Mouse (Mus musculus): ENCODE data around the gene Tet3.

GRCm38 (mm10) chr6:83412854-83413401 is 46.0 kb downstream of the Tet3 start:
- TF ChIP-seq CTCF (IDR thresholded peaks at IDR 0.05; ENCODE audit: borderline replicate concordance, insufficient read depth, low read length) (no peak), POLR2A (IDR thresholded peaks at IDR 0.05; ENCODE audit: low read depth, low read length) (no peak)
